Mouse (Mus musculus) cerebellum, postnatal 14 days (tissue): ENCODE data around the gene Endou.
A peak's percentile ranks its signal among the peaks of the same experiment; 100 is the strongest.

Experiments used
- DNase-seq, 2 experiments: peaks; one replicate each; pipeline ENCODE4 v3.0.0; 2021; ENCODE audit warnings: mixed read lengths in 2 of 2

The Endou gene

DNA sequence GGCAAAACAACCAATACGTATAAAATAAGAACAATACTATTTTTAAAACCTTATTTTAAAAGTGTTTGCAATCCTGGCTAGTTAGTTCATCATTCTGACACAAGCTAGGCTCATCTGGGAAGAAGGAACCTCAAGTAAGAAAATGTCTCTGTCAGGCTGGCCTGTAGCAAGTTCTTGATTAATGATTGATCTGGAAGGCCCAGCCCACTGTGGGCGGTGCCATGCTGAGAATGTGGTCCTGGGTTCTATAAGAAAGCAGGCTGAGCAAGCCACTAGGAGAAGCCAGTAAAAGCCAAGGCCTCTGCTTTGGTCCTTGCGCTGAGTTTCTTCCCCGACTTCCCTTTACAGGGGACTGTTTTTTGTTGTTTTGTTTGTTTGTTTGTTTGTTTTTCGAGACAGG lies 21.4 kb upstream of the Endou start:
- no peak for DNase-seq

GRCm38 (mm10) chr15:97751676-97752075 lies 20.5 kb upstream of the Endou start:
- DNase-seq = no peak

DNA sequence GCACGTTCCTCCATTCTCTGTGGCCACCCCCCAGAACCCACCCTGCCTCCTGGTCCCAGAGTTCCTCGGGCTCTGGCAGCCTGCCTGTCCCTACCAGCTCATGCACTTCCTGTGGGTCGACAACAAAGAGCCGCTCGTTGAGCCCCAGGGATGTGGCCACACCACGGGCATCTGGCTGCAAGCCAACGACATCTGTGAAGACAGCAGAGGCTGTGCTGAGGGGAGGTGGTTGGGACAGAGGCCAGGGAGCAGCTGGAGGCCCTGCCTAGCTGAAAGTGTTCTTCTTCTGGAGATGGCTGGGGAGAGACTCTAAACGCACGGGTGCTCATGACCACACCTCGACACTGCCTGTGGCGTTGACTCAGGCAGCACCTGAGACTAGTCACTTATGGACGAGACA lies 19.6 kb upstream of the Endou start:
- DNase-seq = peak; percentile 79 to 89

GRCm38 (mm10) chr15:97749841-97750240 lies 18.7 kb upstream of the Endou start:
- DNase-seq = no peak

DNA sequence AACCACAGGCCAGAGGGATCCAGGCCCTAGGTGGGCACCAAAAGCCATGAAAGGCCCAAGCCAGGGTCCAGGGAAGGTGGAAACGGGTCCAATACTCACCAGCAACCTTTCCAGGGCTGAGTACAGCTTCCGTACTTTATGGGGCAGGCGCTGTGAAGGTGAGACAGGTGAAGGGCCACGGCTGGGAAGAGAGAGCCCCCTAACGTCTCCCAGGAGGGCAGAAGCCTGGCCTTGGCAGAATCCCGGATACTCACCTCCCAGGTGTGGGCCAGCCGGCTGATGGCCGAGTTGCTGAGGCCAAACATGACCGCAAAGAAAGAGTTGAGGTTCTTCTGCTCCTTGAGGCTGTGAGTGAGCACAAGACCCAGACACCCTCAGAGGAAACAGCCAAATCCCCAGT lies 18.3 kb upstream of the Endou start:
- DNase-seq = no peak

GRCm38 (mm10) chr15:97748964-97749363 lies 17.8 kb upstream of the Endou start:
- no peak for DNase-seq

DNA sequence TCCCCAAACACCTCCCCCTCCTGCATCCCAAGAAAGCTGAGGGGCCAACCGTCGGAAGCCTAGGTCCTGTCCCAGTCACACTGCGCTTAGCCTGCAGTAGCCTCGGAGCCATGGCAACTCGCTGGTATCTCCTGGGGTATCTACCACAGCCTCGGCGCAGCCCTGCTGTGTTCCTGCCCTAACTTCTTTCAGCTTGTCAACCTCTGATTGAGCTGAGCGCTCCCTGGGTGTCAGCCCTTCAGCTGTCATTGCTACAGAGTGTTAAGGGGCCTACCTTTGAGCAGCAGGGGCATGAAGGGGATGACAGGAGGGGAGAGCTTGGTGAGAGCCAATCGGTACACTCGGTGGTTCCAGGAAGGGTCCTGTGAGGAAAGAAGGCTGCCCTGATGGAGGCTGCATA lies 17.2 kb upstream of the Endou start:
- DNase-seq = no peak

- no peak for DNase-seq
Measured at GRCm38 (mm10) chr15:97747486-97747885, 16.3 kb upstream of the Endou start.

DNA sequence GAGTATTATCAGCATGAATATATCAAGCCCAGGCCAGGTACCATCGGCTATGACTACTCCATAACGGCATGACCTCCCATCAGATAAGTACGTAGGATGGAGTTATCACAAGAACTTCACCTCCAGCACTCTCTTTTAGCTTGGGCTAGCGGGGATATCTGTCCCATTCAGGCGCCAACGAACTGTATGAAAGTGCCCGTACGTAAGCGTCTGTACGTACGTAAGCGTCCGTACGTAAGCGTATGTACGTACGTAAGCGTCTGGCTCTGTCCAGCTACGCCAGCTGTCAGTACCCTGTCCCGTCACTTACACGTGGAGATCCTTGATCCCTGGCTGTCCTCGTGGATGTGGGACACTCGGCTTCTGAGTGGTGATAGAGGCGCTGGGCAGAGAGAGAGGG lies 15.6 kb upstream of the Endou start:
- no peak for DNase-seq

- no peak for DNase-seq
Measured at GRCm38 (mm10) chr15:97746278-97746677, 15.1 kb upstream of the Endou start.

DNA sequence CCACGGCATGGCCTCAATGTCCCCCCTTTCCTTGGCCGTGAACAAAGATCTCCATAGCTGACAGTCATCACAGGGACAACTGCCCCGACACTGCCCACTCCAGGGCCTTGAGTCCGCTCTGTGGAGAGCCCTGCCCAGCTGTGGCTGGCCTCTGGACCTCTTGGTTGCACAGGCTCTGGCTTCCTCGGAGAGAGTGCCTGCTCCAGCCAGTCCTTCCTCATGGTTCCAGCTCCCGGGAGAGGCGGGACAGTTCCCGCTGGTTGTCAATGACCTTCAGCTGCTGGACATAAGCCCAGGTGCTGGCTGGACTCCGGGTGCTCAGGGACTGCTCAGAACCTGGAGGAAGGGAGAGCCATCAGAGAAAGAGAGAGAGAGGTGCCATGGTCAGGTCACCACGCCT lies 14.2 kb upstream of the Endou start:
- DNase-seq = no peak

GRCm38 (mm10) chr15:97744930-97745329 lies 13.8 kb upstream of the Endou start:
- DNase-seq = no peak

GRCm38 (mm10) chr15:97743961-97744525 lies 12.9 kb upstream of the Endou start:
- no peak for DNase-seq

DNA sequence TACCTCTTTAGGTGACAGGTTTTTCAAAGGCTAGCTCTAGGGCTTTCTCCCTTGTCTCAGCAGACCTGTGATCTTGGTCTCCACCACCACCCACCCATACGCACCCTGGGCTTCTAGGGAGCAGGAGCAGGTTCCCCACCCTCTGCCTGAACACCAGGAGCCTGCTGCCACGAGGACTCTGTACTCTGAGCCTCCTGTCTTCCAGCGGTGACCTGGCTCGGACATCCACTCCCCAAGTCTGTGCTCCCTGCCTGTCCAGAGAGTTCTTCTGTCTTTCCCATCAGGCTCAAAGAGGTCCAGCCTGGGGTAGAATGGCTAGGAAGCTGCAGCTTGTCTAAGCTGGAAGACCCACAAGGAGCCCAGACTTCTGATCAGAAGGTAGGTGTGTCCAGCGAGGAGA lies 12.1 kb upstream of the Endou start:
- DNase-seq = no peak

DNA sequence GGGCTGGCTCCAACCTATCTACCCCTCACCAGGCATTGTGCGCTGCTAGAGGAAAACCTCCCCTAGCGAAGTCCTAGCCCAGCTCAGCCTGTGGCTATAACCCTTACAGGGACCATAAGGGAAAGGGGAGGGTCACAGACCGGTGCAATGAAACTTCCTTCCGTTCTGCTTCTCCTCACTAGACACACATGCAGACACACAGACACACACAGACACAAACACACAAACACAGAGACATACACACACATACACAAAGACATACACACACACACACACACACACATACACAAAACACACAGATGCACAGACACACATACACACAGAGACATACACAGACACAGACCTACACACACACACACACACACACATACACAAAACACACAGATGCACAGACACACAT lies 11.5 kb upstream of the Endou start:
- DNase-seq = no peak

DNA sequence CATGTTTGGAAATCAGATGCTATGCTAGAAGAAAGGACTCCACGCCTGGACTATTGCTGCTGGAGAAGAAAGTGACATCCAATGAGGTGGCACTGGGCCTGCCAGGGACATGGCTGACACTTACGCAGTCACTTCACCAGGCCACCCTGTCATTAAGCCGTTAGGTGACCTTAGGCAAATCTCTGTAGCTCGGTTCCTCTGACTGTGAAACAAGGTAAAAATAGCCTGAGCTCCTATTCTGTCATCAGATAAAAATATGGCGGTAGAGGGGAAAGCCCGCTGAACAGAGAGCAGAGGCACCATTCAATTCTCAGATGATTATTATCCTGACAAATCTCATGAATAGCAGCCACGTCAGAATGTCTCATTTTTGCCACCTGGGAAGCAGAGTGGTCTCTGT lies 10.9 kb upstream of the Endou start:
- DNase-seq = no peak

- no peak for DNase-seq
Measured at GRCm38 (mm10) chr15:97741662-97742061, 10.5 kb upstream of the Endou start.

DNA sequence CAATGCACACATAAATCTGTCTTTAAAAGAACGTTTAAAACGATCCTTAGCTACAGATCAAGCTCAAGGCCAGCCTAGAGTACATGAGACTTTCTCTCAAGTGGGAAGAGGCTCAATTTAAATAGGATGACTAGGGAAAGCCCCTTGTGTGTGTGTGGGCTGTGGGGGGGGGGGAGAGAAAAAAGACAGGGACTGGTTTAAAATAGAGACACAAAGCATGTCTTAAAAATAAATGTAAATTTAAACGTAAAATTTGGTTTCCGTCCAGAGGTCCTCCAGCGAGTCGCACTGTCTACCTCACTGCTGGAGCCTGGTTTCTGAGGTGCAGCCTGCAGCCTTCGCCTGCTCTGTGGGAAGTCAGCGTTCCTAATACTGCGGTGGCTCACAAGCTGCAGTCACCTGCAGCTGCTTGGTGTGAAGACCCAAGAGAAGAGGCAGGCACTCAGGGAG lies 9.2 kb upstream of the Endou start:
- no peak for DNase-seq

GRCm38 (mm10) chr15:97738923-97739322 lies 7.8 kb upstream of the Endou start:
- no peak for DNase-seq

DNA sequence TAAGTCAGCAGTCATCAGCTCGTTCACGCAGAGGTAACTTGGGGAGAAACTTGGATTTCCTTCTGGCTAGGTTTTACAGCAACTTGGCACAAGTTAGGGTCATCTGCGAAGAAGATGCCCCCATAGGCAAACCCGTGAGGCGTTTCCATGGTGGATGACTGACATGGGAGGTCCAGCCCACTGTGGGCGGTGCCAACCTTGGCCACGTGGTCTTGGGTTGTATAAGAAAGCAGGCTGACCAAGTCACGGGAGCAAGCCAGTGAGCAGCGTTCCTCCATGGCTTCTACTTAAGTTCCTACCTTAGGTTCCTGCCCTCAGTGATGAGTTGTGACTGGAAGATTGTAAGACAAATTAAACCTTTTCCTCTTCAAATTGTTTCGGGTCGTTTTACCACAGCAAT lies 849 bp upstream of the Endou start:
- no peak for DNase-seq

DNA sequence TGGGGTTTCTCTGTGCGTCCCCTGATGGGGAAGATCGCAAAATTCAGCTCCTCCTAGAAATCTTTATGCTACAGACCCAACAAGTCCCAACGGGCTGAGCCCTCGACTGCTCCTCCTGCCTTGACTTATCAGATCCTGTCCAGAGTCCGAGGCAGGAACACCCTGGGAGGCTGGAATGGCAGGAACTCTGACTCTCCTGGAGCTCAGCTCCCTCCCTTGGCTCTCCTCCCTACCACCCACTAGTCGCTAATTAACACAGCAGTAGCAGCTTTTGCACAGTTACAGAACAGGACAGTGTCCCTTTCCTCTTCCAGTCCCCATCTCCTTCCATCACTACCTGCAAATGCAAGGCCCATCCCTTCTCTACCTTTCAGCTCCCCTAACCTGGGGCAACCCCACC lies 774 bp downstream of the Endou start:
- no peak for DNase-seq

DNA sequence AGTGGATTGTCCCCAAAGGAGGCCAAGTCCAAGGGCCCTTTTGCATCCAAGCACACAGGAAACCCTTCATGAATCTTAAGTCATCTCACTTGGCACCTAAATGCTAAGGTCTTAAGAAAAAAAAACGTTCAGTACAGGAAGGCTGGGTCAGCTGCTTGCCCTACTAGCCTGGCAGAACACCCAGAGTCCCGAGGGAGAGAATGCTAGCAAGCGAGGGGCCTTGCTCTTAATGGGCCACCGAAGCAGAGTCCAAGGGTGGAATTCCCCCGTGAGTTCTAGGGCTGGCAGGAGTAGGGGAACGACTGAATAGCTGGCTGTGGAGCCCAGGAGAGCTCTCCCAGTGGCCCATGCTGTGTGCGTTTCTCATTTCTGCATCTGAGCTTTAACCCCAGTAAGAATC lies 2.3 kb downstream of the Endou start:
- DNase-seq = no peak

GRCm38 (mm10) chr15:97728394-97728793 lies 2.7 kb downstream of the Endou start:
- no peak for DNase-seq

DNA sequence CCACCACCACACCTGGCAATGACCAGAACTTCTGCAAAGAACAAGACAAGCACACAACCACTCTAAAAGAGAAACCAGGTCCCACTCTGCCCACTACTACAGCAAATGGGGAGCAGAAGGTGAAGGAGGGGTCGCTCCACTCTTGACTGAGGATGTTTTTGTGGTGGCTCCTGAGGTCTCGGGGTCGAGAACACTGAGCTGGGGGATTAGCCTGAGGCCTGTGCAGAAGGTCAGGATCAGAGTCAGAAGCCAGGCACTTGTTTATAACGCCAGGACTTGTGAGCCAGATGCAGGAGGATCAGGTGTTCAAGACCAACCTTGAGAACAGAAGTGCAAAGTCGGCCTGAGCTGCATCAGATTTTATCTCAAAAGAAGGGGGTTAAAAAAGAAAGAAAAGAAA lies 3.6 kb downstream of the Endou start:
- DNase-seq = no peak

DNA sequence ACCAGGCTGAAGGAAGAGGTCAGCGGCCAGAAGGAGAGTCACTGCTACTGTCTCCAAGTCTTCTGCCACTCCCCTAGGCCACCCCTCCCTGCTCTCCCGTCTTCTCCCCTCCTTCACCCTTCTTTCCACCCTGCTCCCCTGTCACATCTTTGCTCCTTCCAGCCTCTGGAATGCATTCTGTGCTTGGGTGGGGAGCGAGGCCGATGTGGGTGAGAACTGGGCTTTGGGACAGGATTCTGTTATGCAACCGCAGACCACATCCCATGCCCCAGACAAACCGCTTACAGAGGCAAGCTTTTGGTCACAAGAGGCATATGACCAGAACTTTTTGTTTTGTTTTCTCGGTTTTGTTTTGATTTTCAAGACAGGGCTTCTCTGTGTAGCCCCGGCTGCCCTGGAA lies 4.1 kb downstream of the Endou start:
- DNase-seq = no peak

DNA sequence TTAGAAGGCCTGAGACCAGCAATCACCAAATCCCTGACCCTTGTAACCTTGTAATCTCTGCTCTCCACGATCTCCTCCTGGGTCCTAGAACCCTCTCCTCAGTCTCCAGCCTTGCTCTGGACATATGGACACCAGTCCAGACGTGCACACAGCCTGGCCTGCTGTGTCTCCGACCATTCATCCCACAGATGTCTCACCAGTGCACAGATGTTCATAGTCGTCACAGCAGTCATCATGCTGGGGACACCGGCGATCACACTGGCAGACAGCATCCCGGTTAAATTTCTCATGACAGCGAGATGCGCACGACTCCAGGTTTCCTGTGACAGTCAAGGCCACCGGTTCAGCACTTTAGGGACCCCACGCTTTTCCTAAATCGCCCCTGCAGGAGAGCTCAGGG lies 4.8 kb downstream of the Endou start:
- no peak for DNase-seq
